19 mouse cellular contexts compared by ENCODE assay signal in the genomic region with DNA sequence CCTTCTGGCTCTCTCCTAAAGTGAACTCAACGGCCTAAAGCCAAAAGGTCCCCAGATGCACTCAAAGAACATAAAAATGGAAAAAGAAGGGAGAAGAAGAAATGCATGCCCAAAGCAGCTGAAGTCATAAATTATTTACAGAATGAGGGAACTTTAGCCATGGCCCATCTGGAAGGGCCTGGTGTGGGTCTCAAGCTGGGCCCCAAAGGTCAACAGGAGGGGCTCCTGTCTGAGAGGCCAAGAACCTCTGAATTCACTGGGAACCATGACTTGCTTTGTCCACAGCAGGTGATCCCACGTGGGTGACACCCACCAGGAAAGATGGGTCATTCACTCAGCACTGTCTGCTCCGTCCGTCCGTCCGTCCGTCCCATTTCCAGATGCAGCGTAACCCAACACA.
"Had no signal": no experiment of that assay in that cellular context is flagged by ENCODE, and none has a peak within 500 bp of the region (broad histone marks: within the 10 kb centered on the region; RNA-seq: fewer than 3 reads in every experiment).

No protein-coding gene starts in this region.

- H3K4me2 ChIP-seq: limb, embryonic 13.5 days; liver, embryonic 12.5 days; liver, embryonic 15.5 days; lung, embryonic 15.5 days; midbrain, embryonic 12.5 days; midbrain, embryonic 15.5 days; neural tube, embryonic 13.5 days; stomach, embryonic 15.5 days had no signal

- DNase-seq: liver; lung, adult 18-20 months; lung, postnatal 10 days; lung, postnatal 4 days; retina, postnatal 1 day; right cerebral cortex, postnatal 25 days; spleen, adult 18-20 months; thymus, postnatal 25 days had no signal

- H3K9me3 ChIP-seq: limb, embryonic 10.5 days; limb, embryonic 13.5 days; liver, embryonic 12.5 days; liver, embryonic 15.5 days; lung, embryonic 15.5 days; midbrain, embryonic 12.5 days; midbrain, embryonic 15.5 days; neural tube, embryonic 13.5 days; stomach, embryonic 15.5 days had no signal

- H3K27me3 ChIP-seq: limb, embryonic 13.5 days; liver, embryonic 12.5 days; liver, embryonic 15.5 days; lung, embryonic 15.5 days; midbrain, embryonic 12.5 days; midbrain, embryonic 15.5 days; neural tube, embryonic 13.5 days; stomach, embryonic 15.5 days had no signal

- H3K36me3 ChIP-seq: liver, embryonic 15.5 days; midbrain, embryonic 15.5 days had no signal

- H3K4me1 ChIP-seq: liver, embryonic 15.5 days had no signal

- H3K27ac ChIP-seq: limb, embryonic 10.5 days; limb, embryonic 13.5 days; liver, embryonic 12.5 days; liver, embryonic 15.5 days; lung, embryonic 15.5 days; midbrain, embryonic 12.5 days; midbrain, embryonic 15.5 days; neural tube, embryonic 13.5 days; stomach, embryonic 15.5 days had no signal

- ATAC-seq: inflammation-experienced regulatory T-cells, adult 6 months; intestine, embryonic 16.5 days; liver, embryonic 12.5 days; midbrain, embryonic 15.5 days had no signal

- H3K4me3 ChIP-seq: limb, embryonic 10.5 days; limb, embryonic 13.5 days; liver, embryonic 12.5 days; liver, embryonic 15.5 days; lung, embryonic 15.5 days; midbrain, embryonic 12.5 days; midbrain, embryonic 15.5 days; neural tube, embryonic 13.5 days; stomach, embryonic 15.5 days had no signal

- H3K9ac ChIP-seq: limb, embryonic 13.5 days; liver, embryonic 12.5 days; liver, embryonic 15.5 days; lung, embryonic 15.5 days; midbrain, embryonic 12.5 days; midbrain, embryonic 15.5 days; neural tube, embryonic 13.5 days; stomach, embryonic 15.5 days had no signal
